Mouse (Mus musculus): ENCODE data around the gene Orc1.

Gene Orc1

GRCm38 (mm10) chr4:108578840-108579742, at the start of gene Orc1, which contains the start of gene Prpf38a:
TSS of gene Orc1 (plus strand) at chr4:108579423.
TSS of gene Prpf38a (minus strand) at chr4:108579336.
- CTCF ChIA-PET: interaction anchor here (0.5 to 0.6 kb wide), 3 partner anchors 209 to 698 kb away, joined by 4 to 7 read pairs (median 6); no protein-coding TSS in a partner anchor

GRCm38 (mm10) chr4:108539701-108540100, 39.5 kb upstream of the Orc1 start:
- CTCF ChIA-PET: interaction anchor here (0.6 kb wide), 1 partner anchor 36 kb away, joined by 9 read pairs; no protein-coding TSS in a partner anchor

- CTCF ChIA-PET: no interaction called here
Measured at GRCm38 (mm10) chr4:108565026-108565425, 14.2 kb upstream of the Orc1 start.

GRCm38 (mm10) chr4:108572644-108573043, 6.6 kb upstream of the Orc1 start:
- CTCF ChIA-PET: no interaction called here

GRCm38 (mm10) chr4:108579743-108580411, 654 bp downstream of the Orc1 start:
- CTCF ChIA-PET: interaction anchor here (0.5 to 0.6 kb wide), 2 partner anchors 210 to 667 kb away, joined by 4 to 6 read pairs; no protein-coding TSS in a partner anchor

- CTCF ChIA-PET: no interaction called here
Measured at GRCm38 (mm10) chr4:108593376-108593775, 14.2 kb downstream of the Orc1 start.

GRCm38 (mm10) chr4:108595785-108596184, 16.6 kb downstream of the Orc1 start:
- CTCF ChIA-PET: no interaction called here

GRCm38 (mm10) chr4:108598306-108598705, 19.1 kb downstream of the Orc1 start:
- CTCF ChIA-PET: no interaction called here

- CTCF ChIA-PET: no interaction called here
Measured at GRCm38 (mm10) chr4:108601870-108602269, 22.6 kb downstream of the Orc1 start.

- CTCF ChIA-PET: no interaction called here
Measured at GRCm38 (mm10) chr4:108608651-108609050, 29.4 kb downstream of the Orc1 start.

- CTCF ChIA-PET: no interaction called here
Measured at GRCm38 (mm10) chr4:108610935-108611334, 31.7 kb downstream of the Orc1 start.

- CTCF ChIA-PET: no interaction called here
Measured at GRCm38 (mm10) chr4:108618586-108618985, 39.4 kb downstream of the Orc1 start.

GRCm38 (mm10) chr4:108619165-108619564, 39.9 kb downstream of the Orc1 start:
- CTCF ChIA-PET: no interaction called here

GRCm38 (mm10) chr4:108619587-108620341, 40.5 kb downstream of the Orc1 start, which contains the start of gene Cc2d1b:
TSS of gene Cc2d1b (plus strand) at chr4:108619940.
- CTCF ChIA-PET: interaction anchor here (0.5 kb wide), 1 partner anchor 42 kb away, joined by 3 read pairs; no protein-coding TSS in a partner anchor

GRCm38 (mm10) chr4:108620536-108620935, 41.3 kb downstream of the Orc1 start:
- CTCF ChIA-PET: interaction anchor here (0.5 kb wide), 1 partner anchor 43 kb away, joined by 3 read pairs; no protein-coding TSS in a partner anchor

- CTCF ChIA-PET: no interaction called here
Measured at GRCm38 (mm10) chr4:108621504-108621903, 42.3 kb downstream of the Orc1 start.

- CTCF ChIA-PET: interaction anchor here (0.7 to 1.0 kb wide), 2 partner anchors 10 to 564 kb away, joined by 3 to 27 read pairs; no protein-coding TSS in a partner anchor
Measured at GRCm38 (mm10) chr4:108627066-108627465, 47.8 kb downstream of the Orc1 start.

GRCm38 (mm10) chr4:108629363-108629880, 50.2 kb downstream of the Orc1 start:
- CTCF ChIA-PET: no interaction called here

- CTCF ChIA-PET: no interaction called here
Measured at GRCm38 (mm10) chr4:108630096-108630495, 50.9 kb downstream of the Orc1 start.

GRCm38 (mm10) chr4:108631616-108632015, 52.4 kb downstream of the Orc1 start:
- CTCF ChIA-PET: no interaction called here

- CTCF ChIA-PET: no interaction called here
Measured at GRCm38 (mm10) chr4:108633703-108634102, 54.5 kb downstream of the Orc1 start.

Measured in spleen, embryonic (tissue).